Mouse (Mus musculus) cerebellum, adult 2 months (tissue): ENCODE data around the gene Ryk. TPM values are rescaled to one million over a fixed set of nuclear protein-coding genes. Genes with fewer than 3 reads are reported as not detected.
A peak's percentile ranks its signal among the peaks of the same experiment; 100 is the strongest.

Source experiments
- DNase-seq, 2 experiments: peaks; one replicate each; pipeline ENCODE4 v3.0.0; 2021
- H3K27ac ChIP-seq: fragments of 200-500 bp; 2 replicates; pipeline ENCODE4 v1.5.1; 2012; ENCODE audit warnings: low read length, control low read depth, inconsistent platforms; ENCODE audit not compliant: insufficient read depth
- H3K27me3 ChIP-seq: fragments of 200-500 bp; 2 replicates; pipeline ENCODE4 v1.6.1; 2012; ENCODE audit warnings: inconsistent platforms, mild to moderate bottlenecking, low read length, moderate library complexity; ENCODE audit not compliant: control insufficient read depth, insufficient read depth
- H3K4me1 ChIP-seq: fragments of 200-500 bp; 2 replicates; pipeline ENCODE4 v1.6.1; 2011; ENCODE audit warnings: low read length; ENCODE audit not compliant: control insufficient read depth, insufficient read depth
- H3K4me3 ChIP-seq: fragments of 200-500 bp; replicated peaks from 2 replicates; pipeline ENCODE3; 2011; ENCODE audit warnings: mild to moderate bottlenecking, low read depth, low read length, control low read depth; ENCODE audit not compliant: insufficient read depth
- CTCF ChIP-seq: fragments of 200-500 bp; IDR thresholded peaks from 2 replicates; pipeline ENCODE4 v1.5.1; 2011; ENCODE audit warnings: low read depth, mild to moderate bottlenecking, control low read depth, low read length, moderate library complexity, borderline replicate concordance; ENCODE audit not compliant: insufficient read depth
- POLR2A ChIP-seq: fragments of 200-500 bp; IDR thresholded peaks from 2 replicates; pipeline ENCODE4 v1.6.1; 2011; ENCODE audit warnings: low read length, control low read depth, borderline replicate concordance; ENCODE audit not compliant: insufficient read depth
- WGBS: fragments of 180-500 bp; shearing (Covaris S2); methylation state at CpG from one replicate; pipeline ENCODE4 v1.1.7; 2018; 5-methylcytosine and 5-hydroxymethylcytosine counted together
- polyA plus RNA-seq: library from polyadenylated mRNA; depleted of rRNA; stranded (reverse); fragments of >200 nt; gene quantifications from 2 replicates; pipeline ENCODE4 v1.2.3, GENCODE M21; 2012

Gene Ryk
- polyA plus RNA-seq, 1 experiment: 37.5 TPM

DNA sequence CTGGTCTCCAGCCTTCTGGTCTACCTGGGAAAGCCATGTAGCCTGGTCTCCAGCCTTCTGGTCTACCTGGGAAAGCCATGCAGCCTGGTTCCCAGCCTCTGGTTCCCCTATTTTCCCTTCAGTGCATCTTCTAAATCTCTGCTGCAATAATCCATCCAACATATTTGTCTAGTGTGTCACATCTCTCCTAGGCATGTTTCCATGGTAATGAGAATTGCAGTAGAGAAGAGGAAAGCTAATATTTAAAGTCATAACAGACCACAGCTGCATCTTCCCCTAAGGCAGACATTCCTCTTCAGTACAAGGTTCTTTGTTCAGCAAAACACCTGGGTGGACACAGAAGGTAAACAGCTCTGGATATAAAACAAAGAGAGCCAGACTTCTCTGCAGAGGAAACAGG, 16.5 kb upstream of the Ryk start:
- Histone ChIP-seq H3K4me1 (no peaks in the 10 kb centered on the region), H3K27me3 (no peaks in the 10 kb centered on the region), H3K27ac (no peak overlapping the region), H3K4me3 (no peak overlapping the region)
- DNase-seq: no peak
- no peak for TF ChIP-seq POLR2A
- TF ChIP-seq CTCF: no peak

DNA sequence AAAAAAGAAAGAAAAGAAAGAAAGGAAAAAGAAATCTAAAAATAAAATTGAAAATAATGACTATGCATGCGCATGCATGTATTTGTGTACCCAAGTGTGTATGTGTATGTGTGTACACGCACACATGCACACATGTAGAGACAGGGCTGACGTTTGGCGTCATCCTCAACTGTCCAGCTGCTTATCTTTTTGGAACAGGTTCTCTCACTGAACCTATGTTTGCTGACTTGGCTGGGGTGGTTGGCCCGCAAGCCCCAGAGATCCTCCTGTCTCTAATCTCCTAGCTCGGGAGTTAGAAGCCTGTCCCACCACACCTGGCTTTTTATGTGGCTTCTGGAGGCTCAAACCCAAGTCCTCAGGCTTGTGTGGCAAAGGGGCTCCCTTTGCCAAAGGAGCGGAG, 6.1 kb upstream of the Ryk start:
- Histone ChIP-seq H3K4me3 (no peak overlapping the region), H3K4me1 (no peaks in the 10 kb centered on the region), H3K27ac (no peak overlapping the region), H3K27me3 (no peaks in the 10 kb centered on the region)
- TF ChIP-seq POLR2A (no peak), CTCF (no peak)
- 89% methylated on average over 7 of the region's 7 CpGs for WGBS
- no peak for DNase-seq

DNA sequence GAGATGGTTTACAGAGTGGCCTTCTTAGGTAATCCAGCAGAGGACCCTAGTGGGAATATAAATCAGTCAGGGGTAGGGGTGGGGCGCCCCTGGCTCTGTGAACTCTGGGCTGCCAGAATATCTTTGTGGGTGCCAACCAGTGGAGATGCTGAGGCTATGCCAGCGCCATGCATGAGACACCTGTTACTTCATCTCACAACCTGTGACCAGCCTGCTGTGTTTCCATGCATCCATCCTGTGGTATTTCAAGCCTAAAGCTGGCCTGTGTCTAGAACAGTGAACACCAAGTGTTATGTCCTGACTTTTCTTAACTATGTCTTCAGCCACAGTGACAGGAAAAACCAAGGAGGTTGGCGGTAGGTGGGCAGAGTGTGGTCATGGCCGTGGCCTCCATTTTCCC, 3.2 kb upstream of the Ryk start:
- 85% methylated on average over 4 of the region's 4 CpGs for whole genome bisulfite sequencing
- H3K4me1 ChIP-seq: no peaks in the 10 kb centered on the region
- no peak overlapping the region for H3K4me3 ChIP-seq
- TF ChIP-seq CTCF (no peak), POLR2A (no peak)
- H3K27ac ChIP-seq: no peak overlapping the region
- H3K27me3 ChIP-seq: no peaks in the 10 kb centered on the region
- DNase-seq: no peak

DNA sequence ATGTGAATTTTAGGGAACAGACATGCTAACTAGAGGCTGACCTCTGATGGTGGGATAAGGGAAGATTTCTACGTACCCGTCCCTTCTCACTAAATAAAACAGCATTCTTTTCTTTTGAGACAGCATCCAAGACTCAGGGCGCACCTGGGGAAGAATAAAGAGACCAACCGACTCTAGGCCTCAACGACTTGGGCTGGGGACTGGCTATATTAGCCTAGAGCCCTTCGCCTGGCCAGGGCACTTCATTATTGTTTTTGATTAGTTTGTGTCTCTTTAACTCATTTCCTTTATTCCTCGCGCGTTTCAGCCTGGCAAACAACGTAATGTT, 339 bp upstream of the Ryk start:
- DNase-seq: no peak
- peak overlapping the region; percentile 74 for H3K4me3 ChIP-seq
- H3K27me3 ChIP-seq: no peaks in the 10 kb centered on the region
- no peaks in the 10 kb centered on the region; the same call in 1 of the 2 replicates for H3K4me1 ChIP-seq
- WGBS: 7% methylated on average over 10 of the region's 10 CpGs
- TF ChIP-seq POLR2A: no peak
- TF ChIP-seq CTCF: no peak
- H3K27ac ChIP-seq: peak overlapping the region; percentile 63

DNA sequence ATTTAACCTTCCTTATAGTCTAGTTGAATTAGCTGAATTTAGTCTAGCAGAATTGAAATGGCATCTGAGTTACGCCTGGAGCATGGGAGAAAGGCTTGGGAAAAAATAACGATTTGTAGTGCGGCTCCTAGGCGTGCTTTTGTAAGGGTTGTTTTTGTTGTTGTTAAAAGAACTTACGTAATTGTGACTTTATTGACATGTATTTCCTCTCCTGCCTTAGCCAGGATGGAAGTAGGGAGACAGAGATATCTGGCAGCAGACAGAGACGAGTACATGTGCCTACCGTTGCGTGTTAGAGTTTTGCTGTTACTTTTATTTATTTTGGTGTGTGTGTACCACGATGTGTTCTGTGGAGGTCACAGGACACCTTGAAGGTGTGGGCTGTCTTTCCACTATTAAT, 1.6 kb downstream of the Ryk start:
- WGBS: 39% methylated on average over 9 of the region's 9 CpGs
- DNase-seq: no peak
- no peak overlapping the region for H3K27ac ChIP-seq
- H3K4me3 ChIP-seq: peak overlapping the region; percentile 74
- H3K27me3 ChIP-seq: no peaks in the 10 kb centered on the region
- TF ChIP-seq CTCF (no peak), POLR2A (no peak)
- peaks cover 10% of the 10 kb centered on the region; the same call in 1 of the 2 replicates for H3K4me1 ChIP-seq

DNA sequence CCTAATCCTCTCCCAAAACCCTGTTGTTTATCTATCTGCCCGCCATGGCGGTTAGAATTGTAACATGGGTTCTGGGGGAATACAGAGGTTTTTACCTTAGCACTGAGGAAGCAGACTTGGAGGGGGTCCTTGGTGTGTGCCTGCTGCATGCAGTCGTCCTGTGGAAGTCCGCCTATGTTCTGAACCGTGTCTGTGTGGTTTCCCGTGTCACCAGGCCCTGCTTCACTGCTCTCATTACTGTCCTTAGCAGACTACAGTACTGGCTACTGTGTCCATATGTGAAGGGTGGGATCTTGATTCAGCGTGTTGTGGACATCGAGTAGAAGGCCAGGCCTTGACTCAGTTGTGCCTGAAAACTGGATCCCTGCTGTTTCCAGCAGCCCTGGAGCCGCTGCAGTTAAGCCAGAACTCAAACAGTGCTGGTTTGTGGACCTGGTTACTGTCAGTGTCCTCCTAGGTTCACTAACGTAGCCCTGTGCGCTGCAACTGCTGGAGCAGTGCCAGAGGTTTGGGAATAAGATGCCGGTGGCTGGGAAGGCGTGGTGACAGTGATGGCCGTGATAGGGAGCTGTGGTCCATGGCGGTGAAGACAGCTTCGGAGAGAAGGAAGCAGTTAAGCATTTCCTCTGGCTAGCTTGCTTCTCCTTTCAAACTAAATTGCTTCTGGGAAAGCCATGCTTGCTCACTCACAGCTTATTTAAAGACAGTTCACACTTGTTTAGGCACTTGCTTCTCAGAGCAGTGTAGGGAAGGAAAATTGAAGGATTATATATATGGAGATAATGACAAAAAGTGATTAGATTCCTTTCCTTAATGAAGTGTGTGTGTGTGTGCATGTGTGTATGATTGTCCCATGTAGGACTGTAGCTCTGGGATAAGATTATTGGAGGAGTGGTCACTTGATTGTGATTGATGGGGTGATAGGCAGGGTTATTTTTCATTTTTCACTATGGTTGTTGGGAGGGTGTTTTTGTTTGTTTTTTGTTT, 6.4 kb downstream of the Ryk start:
- peak; percentile 45 to 52 for DNase-seq
- 18% methylated on average over 16 of the region's 16 CpGs for WGBS
- Histone ChIP-seq H3K27ac (no peak overlapping the region), H3K4me3 (no peak overlapping the region), H3K4me1 (peaks cover 27% of the 10 kb centered on the region), H3K27me3 (no peaks in the 10 kb centered on the region)
- TF ChIP-seq CTCF (no peak), POLR2A (no peak)

DNA sequence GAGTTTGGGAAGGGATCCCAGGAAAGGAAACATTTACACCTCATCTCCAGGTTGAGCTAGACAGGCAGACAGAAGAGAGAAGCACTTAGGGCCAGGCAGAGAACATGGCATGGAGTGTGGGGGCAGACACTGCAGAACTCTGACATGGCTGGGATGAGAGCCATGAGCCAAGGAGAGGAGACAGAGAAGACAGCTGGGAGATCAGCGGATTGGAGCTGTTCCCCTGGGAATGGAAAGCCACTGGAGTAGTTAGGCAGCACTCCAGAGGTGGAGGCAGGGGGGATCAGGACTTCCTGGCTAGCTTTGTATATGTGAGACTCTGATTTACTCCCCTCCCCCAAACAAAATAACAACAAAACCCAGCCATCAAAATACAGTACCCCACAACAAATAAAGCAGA, 7.1 kb downstream of the Ryk start:
- no peak for TF ChIP-seq CTCF
- no peak for TF ChIP-seq POLR2A
- Histone ChIP-seq H3K27me3 (no peaks in the 10 kb centered on the region), H3K4me3 (no peak overlapping the region), H3K27ac (no peak overlapping the region), H3K4me1 (peaks cover 28% of the 10 kb centered on the region)
- WGBS: 11% methylated on average over 1 of the region's 1 CpGs
- no peak for DNase-seq

DNA sequence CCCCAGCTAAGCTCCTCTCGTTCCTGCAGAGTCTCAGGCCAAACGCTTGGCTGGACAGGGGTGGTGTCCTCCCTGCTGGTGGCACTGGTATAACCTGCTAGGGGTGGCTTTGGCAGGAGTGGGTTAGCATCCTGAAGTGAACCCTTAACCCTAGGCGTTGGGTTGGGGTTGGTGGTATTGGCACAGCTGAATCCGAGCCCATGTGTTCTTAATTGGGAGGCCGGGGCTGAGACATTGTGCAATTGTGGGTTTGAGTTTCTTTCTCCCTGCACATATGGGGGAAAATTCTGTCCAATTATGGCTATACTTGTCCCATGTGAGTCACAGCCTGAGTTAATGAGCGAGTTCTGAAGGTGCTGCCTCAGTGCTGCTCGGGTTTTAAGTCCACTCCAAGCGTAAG, 7.8 kb downstream of the Ryk start:
- 41% methylated on average over 8 of the region's 8 CpGs for WGBS
- DNase-seq: no peak
- no peak overlapping the region for H3K27ac ChIP-seq
- peaks cover 33% of the 10 kb centered on the region for H3K4me1 ChIP-seq
- H3K4me3 ChIP-seq: no peak overlapping the region
- no peaks in the 10 kb centered on the region for H3K27me3 ChIP-seq
- TF ChIP-seq POLR2A: no peak
- TF ChIP-seq CTCF: no peak
